Mouse (Mus musculus) limb, embryonic 11.5 days (tissue): ENCODE data around the gene Dennd6b. TPM values are rescaled to one million over a fixed set of nuclear protein-coding genes. Genes with fewer than 3 reads are reported as not detected.

ENCODE experiments used
- ATAC-seq: fragments of 200-750 bp; cut with Nextera tagmentation; 2 replicates; pipeline ENCODE4 v1.8.0; 2017; ENCODE audit warnings: low read depth; ENCODE audit not compliant: insufficient number of reproducible peaks, low FRiP score, low TSS enrichment
- DNase-seq: peaks from one replicate; pipeline ENCODE4 v3.0.0-alpha.2; 2015; ENCODE audit warnings: low spot score
- H3K27ac ChIP-seq: fragments of 300-500 bp; sonication (generic); replicated peaks from 2 replicates; pipeline ENCODE4 v1.5.1; 2014; ENCODE audit warnings: low read depth, mild to moderate bottlenecking, low read length
- H3K27me3 ChIP-seq: fragments of 300-500 bp; sonication (generic); 2 replicates; pipeline ENCODE4 v1.6.1; 2014; ENCODE audit warnings: mild to moderate bottlenecking, low read length, mixed read lengths; ENCODE audit not compliant: control insufficient read depth, insufficient read depth
- H3K36me3 ChIP-seq: fragments of 300-500 bp; sonication (generic); 2 replicates; pipeline ENCODE4 v1.6.1; 2014; ENCODE audit warnings: mild to moderate bottlenecking, low read length, moderate library complexity, mixed read lengths; ENCODE audit not compliant: control insufficient read depth, insufficient read depth
- H3K4me1 ChIP-seq: fragments of 300-500 bp; sonication (generic); 2 replicates; pipeline ENCODE4 v1.6.1; 2014; ENCODE audit warnings: low read length, mixed read lengths; ENCODE audit not compliant: control insufficient read depth, insufficient read depth
- H3K4me2 ChIP-seq: fragments of 300-500 bp; sonication (generic); 2 replicates; pipeline ENCODE4 v1.6.1; 2014; ENCODE audit warnings: low read depth, mild to moderate bottlenecking, moderate library complexity; ENCODE audit not compliant: severe bottlenecking
- H3K4me3 ChIP-seq: fragments of 300-500 bp; sonication (generic); 2 replicates; pipeline ENCODE4 v1.5.1; 2014; ENCODE audit warnings: low read depth, low read length
- H3K9ac ChIP-seq: fragments of 300-500 bp; sonication (generic); 2 replicates; pipeline ENCODE4 v1.6.1; 2014; ENCODE audit warnings: mild to moderate bottlenecking, low read length
- H3K9me3 ChIP-seq: fragments of 300-500 bp; sonication (generic); 2 replicates; pipeline ENCODE4 v1.6.1; 2016; ENCODE audit warnings: low read length; ENCODE audit not compliant: control insufficient read depth
- WGBS: fragments of 180-500 bp; shearing (Covaris S2); extraction: QIAGEN DNeasy Blood & Tissue Kit; methylation state at CpG from one replicate; pipeline ENCODE4 v1.1.7; 2014; 5-methylcytosine and 5-hydroxymethylcytosine counted together
- polyA plus RNA-seq: library from polyadenylated mRNA; unstranded; fragments of >200 nt; fragmentation: Nextera tagmentation; extraction: Ambion mirVana; gene quantifications from 2 replicates; pipeline ENCODE4 v1.2.1, GENCODE M21; 2014

Gene Dennd6b
- polyA plus RNA-seq, 1 experiment from 2014 or later: 19.4 TPM

- 95% methylated on average over 16 of the region's 16 CpGs for WGBS
These were observed 37.8 kb downstream of the Dennd6b start for GRCm38 (mm10) chr15:89158516-89158915.

GRCm38 (mm10) chr15:89157954-89158353 lies 38.3 kb downstream of the Dennd6b start:
- 67% methylated on average over 7 of the region's 7 CpGs for WGBS
- Histone ChIP-seq H3K27me3 (no peaks in the 10 kb centered on the region), H3K9ac (no peak overlapping the region), H3K36me3 (peaks cover 53% of the 10 kb centered on the region), H3K9me3 (no peaks in the 10 kb centered on the region), H3K4me2 (no peak overlapping the region), H3K4me1 (no peaks in the 10 kb centered on the region), H3K4me3 (no peak overlapping the region), H3K27ac (no peak overlapping the region)
- DNase-seq: peak; percentile 75
- 0 out of 2 replicates have a peak, but pooled peaks have one; percentile 7 for ATAC-seq

More at GRCm38 (mm10) chr15:89158516-89158915, 37.8 kb downstream of the Dennd6b start:
- no peak overlapping the region for H3K4me3 ChIP-seq
- H3K36me3 ChIP-seq: peaks cover 57% of the 10 kb centered on the region
- DNase-seq (no peak), ATAC-seq (no peak)
- H3K27me3 ChIP-seq: no peaks in the 10 kb centered on the region
- H3K9me3 ChIP-seq: no peaks in the 10 kb centered on the region
- no peaks in the 10 kb centered on the region for H3K4me1 ChIP-seq
- no peak overlapping the region for H3K4me2 ChIP-seq
- H3K27ac ChIP-seq: no peak overlapping the region
- H3K9ac ChIP-seq: no peak overlapping the region

DNA sequence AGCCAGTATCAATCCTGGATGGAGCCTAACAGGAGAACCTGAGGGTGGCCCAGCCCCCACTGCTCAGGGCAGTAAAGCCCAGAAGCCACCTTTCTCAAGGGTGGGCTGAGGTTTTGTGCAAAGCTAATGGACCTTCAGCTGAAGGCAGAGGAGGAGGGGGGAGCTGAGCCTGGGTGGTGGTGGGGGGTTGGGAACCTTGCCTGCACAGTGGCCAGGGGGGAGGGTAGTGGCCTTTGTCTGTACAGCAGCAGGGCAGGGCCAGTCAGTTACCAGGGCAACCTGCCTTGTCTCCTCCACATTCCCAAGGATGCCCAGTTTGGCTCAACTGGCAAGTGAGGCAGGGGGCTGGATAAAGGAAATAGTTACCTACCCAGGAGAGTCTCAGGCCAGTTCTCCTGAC lies 44.0 kb downstream of the Dennd6b start:
- ATAC-seq (no peak), DNase-seq (no peak)
- no peaks in the 10 kb centered on the region for H3K9me3 ChIP-seq
- H3K4me3 ChIP-seq: no peak overlapping the region
- 0 out of 2 replicates have a peak, but pooled peaks cover 7% of the 10 kb centered on the region for H3K27me3 ChIP-seq
- no peak overlapping the region for H3K27ac ChIP-seq
- peaks cover 25% of the 10 kb centered on the region for H3K36me3 ChIP-seq
- peaks cover 12% of the 10 kb centered on the region for H3K4me1 ChIP-seq
- H3K9ac ChIP-seq: no peak overlapping the region
- no peak overlapping the region for H3K4me2 ChIP-seq

DNA sequence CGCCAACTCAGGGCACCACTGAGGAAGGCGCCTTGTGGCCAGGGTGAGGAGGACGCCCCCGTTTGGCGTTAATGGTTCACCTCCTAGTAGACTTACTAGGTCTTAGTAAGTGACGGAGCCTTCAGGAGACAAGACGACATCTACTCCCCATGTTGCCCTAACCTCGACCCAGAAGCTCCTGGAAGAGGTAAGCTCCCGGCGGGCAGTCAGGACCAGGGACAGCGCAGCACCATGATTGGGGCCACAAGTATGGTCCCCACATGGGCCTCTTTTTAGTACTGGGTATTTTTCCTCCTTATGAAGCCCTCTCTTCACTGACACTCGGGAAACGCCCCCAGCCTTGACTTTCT lies 46.3 kb downstream of the Dennd6b start:
- Histone ChIP-seq H3K4me3 (peak overlapping the region; percentile 67), H3K4me1 (peaks cover 21% of the 10 kb centered on the region), H3K27me3 (peaks cover 13% of the 10 kb centered on the region; the same call in 1 of the 2 replicates), H3K9ac (peak overlapping the region; percentile 79; the same call in 1 of the 2 replicates), H3K36me3 (peaks cover 5% of the 10 kb centered on the region; the same call in 1 of the 2 replicates), H3K4me2 (peak overlapping the region; percentile 96), H3K27ac (no peak overlapping the region), H3K9me3 (no peaks in the 10 kb centered on the region)
- WGBS: 2% methylated on average over 13 of the region's 13 CpGs
- DNase-seq: peak; percentile 85
- ATAC-seq: no peak

DNA sequence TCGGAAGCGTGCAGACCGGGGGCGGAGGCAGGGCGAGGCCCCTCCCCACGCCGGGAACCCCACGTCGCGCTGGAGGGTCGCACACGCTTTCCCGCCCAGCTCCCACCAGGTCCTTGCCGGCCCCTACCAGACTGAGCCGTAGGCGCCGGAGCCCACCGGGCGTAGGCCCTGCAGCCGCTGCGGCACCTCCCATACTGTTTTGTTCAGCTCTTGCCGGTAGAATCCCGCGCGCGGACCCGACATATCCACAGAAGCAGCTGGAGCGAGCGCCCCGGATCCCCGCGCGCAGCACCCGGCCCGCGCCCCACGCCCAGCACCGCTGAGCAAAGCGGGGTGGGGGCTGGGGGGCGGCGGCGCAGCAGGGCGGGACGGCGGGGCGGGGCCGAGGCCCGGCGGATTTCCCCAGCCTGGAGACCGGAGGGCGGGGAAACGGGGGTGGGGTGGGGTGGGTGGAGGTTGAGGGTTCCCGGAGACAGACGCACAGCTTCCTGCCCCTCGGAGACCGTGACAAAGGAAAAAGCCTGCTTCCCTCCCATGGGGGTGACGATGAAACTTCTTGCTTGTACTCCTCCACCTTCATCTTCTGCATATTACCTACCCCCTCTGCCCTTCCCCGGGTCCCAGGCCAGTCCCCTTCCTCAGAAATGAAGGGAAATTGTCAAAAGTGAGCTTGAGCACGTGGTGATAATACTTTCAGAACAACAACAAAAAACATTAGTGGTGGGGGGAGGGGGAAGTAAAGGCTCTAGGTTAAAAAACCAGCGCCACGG lies 46.8 kb downstream of the Dennd6b start, which contains the start of gene Mapk11:
TSS of gene Mapk11 (minus strand) at position 358 of the 770 bp plus-strand sequence.
- Histone ChIP-seq H3K4me3 (peak within 1 kb of the TSS; percentile 67), H3K4me1 (peaks cover 21% of the 10 kb centered on the region), H3K27ac (0 out of 2 replicates have a peak within 1 kb of the TSS, but pooled peaks have one; percentile 42), H3K4me2 (peak within 1 kb of the TSS; percentile 96), H3K9ac (peak within 1 kb of the TSS; percentile 79), H3K27me3 (peaks cover 13% of the 10 kb centered on the region; the same call in 1 of the 2 replicates), H3K36me3 (peaks cover 3% of the 10 kb centered on the region; the same call in 1 of the 2 replicates), H3K9me3 (no peaks in the 10 kb centered on the region)
- ATAC-seq (peak; percentile 49; the same call in 1 of the 2 replicates), DNase-seq (peak; percentile 63)
- WGBS: under 1% methylated on average over 57 of the region's 61 CpGs

GRCm38 (mm10) chr15:89148496-89149270 lies 47.6 kb downstream of the Dennd6b start:
- H3K9me3 ChIP-seq: no peaks in the 10 kb centered on the region
- H3K4me1 ChIP-seq: peaks cover 21% of the 10 kb centered on the region
- peak overlapping the region; percentile 96 for H3K4me2 ChIP-seq
- 8% methylated on average over 25 of the region's 25 CpGs for WGBS
- peaks cover 13% of the 10 kb centered on the region; the same call in 1 of the 2 replicates for H3K27me3 ChIP-seq
- ATAC-seq (no peak), DNase-seq (no peak)
- no peaks in the 10 kb centered on the region for H3K36me3 ChIP-seq
- H3K4me3 ChIP-seq: peak overlapping the region; percentile 67
- 0 out of 2 replicates have a peak overlapping the region, but pooled peaks have one; percentile 42 for H3K27ac ChIP-seq
- peak overlapping the region; percentile 79 for H3K9ac ChIP-seq

- H3K4me1 ChIP-seq: peaks cover 21% of the 10 kb centered on the region
- no peak for DNase-seq
- ATAC-seq: no peak
- no peak overlapping the region for H3K9ac ChIP-seq
- H3K9me3 ChIP-seq: no peaks in the 10 kb centered on the region
- WGBS: 55% methylated on average over 4 of the region's 4 CpGs
- H3K36me3 ChIP-seq: no peaks in the 10 kb centered on the region
- no peak overlapping the region for H3K4me3 ChIP-seq
- no peak overlapping the region for H3K27ac ChIP-seq
- H3K27me3 ChIP-seq: peaks cover 13% of the 10 kb centered on the region; the same call in 1 of the 2 replicates
- no peak overlapping the region for H3K4me2 ChIP-seq
These were observed 48.4 kb downstream of the Dennd6b start for GRCm38 (mm10) chr15:89147895-89148294.

- H3K4me3 ChIP-seq: peak overlapping the region; percentile 24; the same call in 1 of the 2 replicates
- H3K27me3 ChIP-seq: peaks cover 13% of the 10 kb centered on the region; the same call in 1 of the 2 replicates
- 24% methylated on average over 10 of the region's 10 CpGs for WGBS
- H3K4me2 ChIP-seq: peak overlapping the region; percentile 74
- no peak for ATAC-seq
- H3K9me3 ChIP-seq: no peaks in the 10 kb centered on the region
- no peak overlapping the region for H3K27ac ChIP-seq
- H3K9ac ChIP-seq: no peak overlapping the region
- peaks cover 20% of the 10 kb centered on the region for H3K4me1 ChIP-seq
- no peak for DNase-seq
- H3K36me3 ChIP-seq: no peaks in the 10 kb centered on the region
These were observed 48.8 kb downstream of the Dennd6b start for GRCm38 (mm10) chr15:89147456-89147855.
